In genomic region chr11:77721389-77721788, GRCm38 (mm10) we compare ENCODE assay signal across 28 mouse cellular contexts. TPM values are rescaled to one million over a fixed set of nuclear protein-coding genes. Genes with fewer than 3 reads are reported as not detected.
DNase-seq lines count a peak whose midpoint lies in the region; ATAC-seq and TF ChIP-seq lines count a peak whose summit lies in the region.
"Had no signal": no experiment of that assay in that cellular context is flagged by ENCODE, and none has a peak within 500 bp of the region (broad histone marks: within the 10 kb centered on the region; RNA-seq: fewer than 3 reads in every experiment).

No protein-coding gene starts in this region.

- H3K9me3 ChIP-seq in forebrain, postnatal 0 days (ENCODE audit: low read length), result no peaks in the 10 kb centered on the region
- H3K9me3 ChIP-seq in forebrain, embryonic 13.5 days (replicated peaks), result no peaks in the 10 kb centered on the region
- no peaks in the 10 kb centered on the region for H3K9me3 ChIP-seq in liver, embryonic 14.5 days (ENCODE audit: control insufficient read depth, low read length)
- H3K9me3 ChIP-seq in liver, embryonic 11.5 days (ENCODE audit: control insufficient read depth, low read length), result no peaks in the 10 kb centered on the region
- no peaks in the 10 kb centered on the region for H3K9me3 ChIP-seq in CH12.LX (replicated peaks; ENCODE audit: low read length)
- H3K9me3 ChIP-seq: forebrain, embryonic 10.5 days; heart, embryonic 13.5 days; midbrain, embryonic 10.5 days; neural tube, embryonic 15.5 days had no signal

- H3K4me3 ChIP-seq in forebrain, postnatal 0 days (ENCODE audit: low read depth, low read length), result no peak overlapping the region
- H3K4me3 ChIP-seq in forebrain, embryonic 13.5 days, result no peak overlapping the region
- H3K4me3 ChIP-seq in liver, embryonic 14.5 days (ENCODE audit: insufficient read depth in 1 of 2, low read depth in 2 of 2, low read length in 2 of 2), result no peak overlapping the region
- H3K4me3 ChIP-seq in liver, embryonic 11.5 days (ENCODE audit: low read depth, low read length), result no peak overlapping the region
- H3K4me3 ChIP-seq in CH12.LX (replicated peaks in 1 of 3; ENCODE audit: low read depth in 2 of 3, low read length in 2 of 3, poor library complexity in 1 of 3), result no peak overlapping the region
- H3K4me3 ChIP-seq: forebrain, embryonic 10.5 days; heart, embryonic 13.5 days; midbrain, embryonic 10.5 days; neural tube, embryonic 15.5 days had no signal

- no peak overlapping the region for H3K4me2 ChIP-seq in forebrain, postnatal 0 days (ENCODE audit: low read depth)
- H3K4me2 ChIP-seq in forebrain, embryonic 13.5 days, result no peak overlapping the region
- no peak overlapping the region for H3K4me2 ChIP-seq in liver, embryonic 14.5 days (ENCODE audit: low read depth)
- no peak overlapping the region for H3K4me2 ChIP-seq in liver, embryonic 11.5 days
- H3K4me2 ChIP-seq in CH12.LX (ENCODE audit: insufficient read depth, low read depth, poor library complexity, severe bottlenecking), result no peak overlapping the region
- H3K4me2 ChIP-seq: heart, embryonic 13.5 days; neural tube, embryonic 15.5 days had no signal

- dilution Hi-C loops in CH12.LX (cut with MboI; ENCODE audit: extremely low pct_ligation_motif_present, extremely low pct_unique_long_range_greater_than_20kb, low sequenced_read_pairs), result no loop called here

- no peak for TF ChIP-seq POLR2A in CH12.LX (IDR thresholded peaks at IDR 0.05; ENCODE audit: low read depth, low read length)

- 0 out of 2 replicates have a peak, but pooled peaks cover 3% of the 10 kb centered on the region for H3K4me1 ChIP-seq in forebrain, postnatal 0 days (ENCODE audit: insufficient read depth)
- H3K4me1 ChIP-seq in forebrain, embryonic 13.5 days, result 0 out of 2 replicates have a peak, but pooled peaks cover 3% of the 10 kb centered on the region
- H3K4me1 ChIP-seq in liver, embryonic 14.5 days (replicated peaks; ENCODE audit: control insufficient read depth in 2 of 2, insufficient read depth in 2 of 2, low read length in 1 of 2), result no peaks in the 10 kb centered on the region
- no peaks in the 10 kb centered on the region for H3K4me1 ChIP-seq in liver, embryonic 11.5 days (replicated peaks; ENCODE audit: control insufficient read depth, insufficient read depth, low read length)
- no peaks in the 10 kb centered on the region for H3K4me1 ChIP-seq in CH12.LX (ENCODE audit: control insufficient read depth in 1 of 2, insufficient read depth in 2 of 2)
- H3K4me1 ChIP-seq: heart, embryonic 13.5 days; neural tube, embryonic 15.5 days had no signal

- 90% methylated on average over 4 of the region's 4 CpGs for WGBS in forebrain, postnatal 0 days
- 90% methylated on average over 4 of the region's 4 CpGs for WGBS in forebrain, embryonic 13.5 days
- WGBS in liver, embryonic 14.5 days (ENCODE audit: insufficient replicate concordance), result 69% methylated on average over 4 of the region's 4 CpGs
- WGBS in liver, embryonic 11.5 days, result 87% methylated on average over 4 of the region's 4 CpGs

- H3K27me3 ChIP-seq in forebrain, postnatal 0 days (ENCODE audit: insufficient read depth, low read length), result no peaks in the 10 kb centered on the region
- no peaks in the 10 kb centered on the region for H3K27me3 ChIP-seq in forebrain, embryonic 13.5 days
- H3K27me3 ChIP-seq in liver, embryonic 14.5 days (ENCODE audit: control insufficient read depth, insufficient read depth, low read length), result no peaks in the 10 kb centered on the region
- H3K27me3 ChIP-seq in liver, embryonic 11.5 days (replicated peaks; ENCODE audit: control insufficient read depth, insufficient read depth, low read length), result no peaks in the 10 kb centered on the region
- H3K27me3 ChIP-seq in CH12.LX (replicated peaks), result no peaks in the 10 kb centered on the region
- H3K27me3 ChIP-seq: heart, embryonic 13.5 days; neural tube, embryonic 15.5 days had no signal

- in situ Hi-C loops in CH12.LX (cut with MboI; ENCODE audit: low pct_ligation_motif_present, low pct_unique_long_range_greater_than_20kb, low sequenced_read_pairs), result no loop called here

- no peak for TF ChIP-seq EP300 in liver, embryonic 14.5 days (IDR thresholded peaks at IDR 0.05; ENCODE audit: low read depth)
- TF ChIP-seq EP300 in CH12.LX (IDR thresholded peaks at IDR 0.05; ENCODE audit: low read length), result no peak

- no peak for DNase-seq in forebrain, postnatal 0 days
- DNase-seq in liver, embryonic 14.5 days (ENCODE audit: low read depth in 3 of 3, low spot score in 3 of 3), result no peak
- no peak for DNase-seq in liver, embryonic 11.5 days (ENCODE audit: low spot score)
- DNase-seq in CH12.LX (ENCODE audit: extremely low read depth) (no peak), ZHBTc4 (ENCODE audit: low read depth, low spot score) (peak; percentile 56)
- no peak for DNase-seq in heart, adult 11 months
- no peak for DNase-seq in right cerebral cortex, postnatal 4 days
- DNase-seq: adrenal gland, postnatal 36 days; cerebellum, adult 9-11 months; heart, postnatal 14 days; kidney, adult 11 months; lung, postnatal 10 days; right cerebral cortex, adult 18-20 months had no signal

- H3K36me3 ChIP-seq in forebrain, postnatal 0 days (ENCODE audit: insufficient read depth), result no peaks in the 10 kb centered on the region
- no peaks in the 10 kb centered on the region for H3K36me3 ChIP-seq in forebrain, embryonic 13.5 days (ENCODE audit: poor library complexity, severe bottlenecking)
- no peaks in the 10 kb centered on the region for H3K36me3 ChIP-seq in liver, embryonic 14.5 days (replicated peaks; ENCODE audit: control insufficient read depth, insufficient read depth, low read depth)
- H3K36me3 ChIP-seq in liver, embryonic 11.5 days (ENCODE audit: control insufficient read depth, insufficient read depth, low read length), result no peaks in the 10 kb centered on the region
- peaks cover 4 to 31% of the 10 kb centered on the region in 2 experiments for H3K36me3 ChIP-seq in CH12.LX (replicated peaks in 1 of 2; ENCODE audit: control insufficient read depth in 1 of 2, insufficient read depth in 1 of 2, low read length in 1 of 2)
- H3K36me3 ChIP-seq: midbrain, embryonic 10.5 days; neural tube, embryonic 15.5 days had no signal

- H3K27ac ChIP-seq in forebrain, postnatal 0 days (ENCODE audit: low read depth, low read length), result no peak overlapping the region
- no peak overlapping the region for H3K27ac ChIP-seq in forebrain, embryonic 13.5 days
- no peak overlapping the region for H3K27ac ChIP-seq in liver, embryonic 14.5 days
- no peak overlapping the region for H3K27ac ChIP-seq in liver, embryonic 11.5 days (ENCODE audit: low read depth, low read length)
- no peak overlapping the region for H3K27ac ChIP-seq in CH12.LX (ENCODE audit: insufficient read depth, low read depth)
- H3K27ac ChIP-seq: forebrain, embryonic 10.5 days; heart, embryonic 13.5 days; hindbrain, postnatal 0 days; midbrain, embryonic 10.5 days; neural tube, embryonic 15.5 days had no signal

- TF ChIP-seq CTCF in forebrain, postnatal 0 days (IDR thresholded peaks at IDR 0.05; ENCODE audit: low read depth), result peak; percentile 12; the same call in 1 of the 2 replicates
- TF ChIP-seq CTCF in liver, embryonic 14.5 days (IDR thresholded peaks at IDR 0.05; ENCODE audit: low read depth), result peak; percentile 33; the same call in 1 of the 2 replicates
- TF ChIP-seq CTCF in CH12.LX (conservative IDR thresholded peaks at IDR 0.05 in 1 of 2, IDR thresholded peaks at IDR 0.05 in 1 of 2; ENCODE audit: low read depth in 2 of 2, low read length in 2 of 2), result peak; percentile 27 to 54; a peak in 2 of 4 replicates

- no peak; the same call in 1 of the 2 replicates for TF ChIP-seq RAD21 in CH12.LX (IDR thresholded peaks at IDR 0.05; ENCODE audit: low read depth, low read length)

- H3K79me2 ChIP-seq in CH12.LX (replicated peaks; ENCODE audit: control insufficient read depth, extremely low read depth, insufficient read depth, poor library complexity, severe bottlenecking), result no peaks in the 10 kb centered on the region; the same call in 1 of the 2 replicates

- no peak overlapping the region for H3K9ac ChIP-seq in forebrain, postnatal 0 days
- H3K9ac ChIP-seq in forebrain, embryonic 13.5 days, result no peak overlapping the region
- H3K9ac ChIP-seq in liver, embryonic 14.5 days (replicated peaks), result no peak overlapping the region
- no peak overlapping the region for H3K9ac ChIP-seq in liver, embryonic 11.5 days (ENCODE audit: low read depth, low read length)
- no peak overlapping the region for H3K9ac ChIP-seq in CH12.LX (ENCODE audit: insufficient read depth, low read depth)
- H3K9ac ChIP-seq: heart, embryonic 13.5 days; neural tube, embryonic 15.5 days had no signal

- no peak for ATAC-seq in forebrain, postnatal 0 days
- ATAC-seq in forebrain, embryonic 13.5 days, result no peak
- no peak for ATAC-seq in liver, embryonic 14.5 days (ENCODE audit: insufficient read depth)
- no peak for ATAC-seq in liver, embryonic 11.5 days (replicated peaks; ENCODE audit: low FRiP score)
- ATAC-seq: CD4-positive, CD25-positive, alpha-beta regulatory T cell, adult 4 months; hindbrain, postnatal 0 days had no signal

RNA-seq across cellular contexts. Expression of gene Cryba1, which starts 3.7 kb away (rescaled TPM):
- 0.23 and 0.95 TPM in 2 replicates for total RNA-seq in forebrain, postnatal 0 days (2014; rRNA removed)
- polyA plus RNA-seq in forebrain, postnatal 0 days (2015; fragmentation: Nextera tagmentation; extraction: Ambion mirVana), result 0.41 and 0.88 TPM in 2 replicates
- polyA plus RNA-seq in forebrain, embryonic 13.5 days (2015; fragmentation: Nextera tagmentation; extraction: Ambion mirVana), result 0.76 and 1.7 TPM in 2 replicates
- not detected in 2 replicates for polyA plus RNA-seq in liver, embryonic 14.5 days (2012; rRNA removed)
- not detected in 2 replicates for polyA plus RNA-seq in liver, embryonic 14.5 days (2014; fragmentation: Nextera tagmentation; extraction: Ambion mirVana)
- polyA plus RNA-seq in liver, embryonic 11.5 days (2014; fragmentation: Nextera tagmentation; extraction: Ambion mirVana), result not detected in 2 replicates
- total RNA-seq in CH12.LX (2012; rRNA removed) (not detected in 2 replicates), CH12.LX (2014; rRNA removed) (not detected in 2 replicates)
- not detected in 2 replicates for polyA plus RNA-seq in CH12.LX (2012; ENCODE audit: insufficient read length, low read depth)
- total RNA-seq: adrenal gland, adult 18-20 months; adrenal gland, postnatal 36 days; common myeloid progenitor, adult 5-6 weeks; gastrocnemius, adult 8-10 months; granulocyte monocyte progenitor cell, adult 5-6 weeks; heart, postnatal 14 days; hindbrain, postnatal 0 days; liver, adult 2 months had no signal
- polyA plus RNA-seq: CD4-positive, CD25-positive, alpha-beta regulatory T cell, adult 4 months; kidney, embryonic 16.5 days; large intestine, adult 2 months; limb, embryonic 11.5 days; liver, adult 2 months had no signal

RNA-seq across cellular contexts. Expression of gene Nufip2, which starts 35.4 kb away (rescaled TPM):
- 42.9 and 52.0 TPM in 2 replicates for total RNA-seq in forebrain, postnatal 0 days (2014; rRNA removed)
- polyA plus RNA-seq in forebrain, postnatal 0 days (2015; fragmentation: Nextera tagmentation; extraction: Ambion mirVana), result 1.7 and 3.0 TPM in 2 replicates
- polyA plus RNA-seq in forebrain, embryonic 13.5 days (2015; fragmentation: Nextera tagmentation; extraction: Ambion mirVana), result 4.3 and 5.0 TPM in 2 replicates
- 5.8 and 7.6 TPM in 2 replicates for polyA plus RNA-seq in liver, embryonic 14.5 days (2012; rRNA removed)
- polyA plus RNA-seq in liver, embryonic 14.5 days (2014; fragmentation: Nextera tagmentation; extraction: Ambion mirVana), result 1.2 and 1.9 TPM in 2 replicates
- polyA plus RNA-seq in liver, embryonic 11.5 days (2014; fragmentation: Nextera tagmentation; extraction: Ambion mirVana), result 4.6 and 5.3 TPM in 2 replicates
- 29.6 and 48.6 TPM in 2 replicates for total RNA-seq in CH12.LX (2012; rRNA removed)
- 53.6 and 55.6 TPM in 2 replicates for total RNA-seq in CH12.LX (2014; rRNA removed)
- 38.8 and 41.2 TPM in 2 replicates for polyA plus RNA-seq in CH12.LX (2012; ENCODE audit: insufficient read length, low read depth)

RNA-seq across cellular contexts. Expression of gene Myo18a, which starts 41.7 kb away (rescaled TPM):
- total RNA-seq in forebrain, postnatal 0 days (2014; rRNA removed), result 67.5 and 85.2 TPM in 2 replicates
- 23.9 and 33.8 TPM in 2 replicates for polyA plus RNA-seq in forebrain, postnatal 0 days (2015; fragmentation: Nextera tagmentation; extraction: Ambion mirVana)
- polyA plus RNA-seq in forebrain, embryonic 13.5 days (2015; fragmentation: Nextera tagmentation; extraction: Ambion mirVana), result 38.2 and 48.1 TPM in 2 replicates
- polyA plus RNA-seq in liver, embryonic 14.5 days (2012; rRNA removed), result 10.6 and 15.4 TPM in 2 replicates
- polyA plus RNA-seq in liver, embryonic 14.5 days (2014; fragmentation: Nextera tagmentation; extraction: Ambion mirVana), result 13.5 and 14.3 TPM in 2 replicates
- 37.1 and 38.3 TPM in 2 replicates for polyA plus RNA-seq in liver, embryonic 11.5 days (2014; fragmentation: Nextera tagmentation; extraction: Ambion mirVana)
- 15.4 and 16.8 TPM in 2 replicates for total RNA-seq in CH12.LX (2012; rRNA removed)
- total RNA-seq in CH12.LX (2014; rRNA removed), result 5.2 and 6.3 TPM in 2 replicates
- polyA plus RNA-seq in CH12.LX (2012; ENCODE audit: insufficient read length, low read depth), result 24.8 and 29.5 TPM in 2 replicates
